Comparison of ENCODE assay signal across 20 mouse cellular contexts in genomic region chr12:16358831-16359230, GRCm38 (mm10).
A peak's percentile ranks its signal among the peaks of the same experiment; 100 is the strongest.
DNase-seq lines count a peak whose midpoint lies in the region; ATAC-seq lines count a peak whose summit lies in the region.
"Had no signal": no experiment of that assay in that cellular context is flagged by ENCODE, and none has a peak within 500 bp of the region (broad histone marks: within the 10 kb centered on the region; RNA-seq: fewer than 3 reads in every experiment).

No protein-coding gene starts in this region.

- peaks cover 9% of the 10 kb centered on the region for H3K9me3 ChIP-seq in embryonic facial prominence, embryonic 14.5 days (ENCODE audit: control insufficient read depth, low read length)
- H3K9me3 ChIP-seq: forebrain, embryonic 15.5 days had no signal

- WGBS in embryonic facial prominence, embryonic 14.5 days, result 12% methylated on average over 1 of the region's 1 CpGs

- H3K4me3 ChIP-seq in embryonic facial prominence, embryonic 14.5 days (ENCODE audit: low read depth, low read length), result no peak overlapping the region
- H3K4me3 ChIP-seq: embryonic facial prominence, embryonic 15.5 days; forebrain, embryonic 13.5 days; forebrain, embryonic 15.5 days had no signal

- no peaks in the 10 kb centered on the region for H3K4me1 ChIP-seq in embryonic facial prominence, embryonic 14.5 days (ENCODE audit: control insufficient read depth, insufficient read depth, low read length)
- H3K4me1 ChIP-seq: embryonic facial prominence, embryonic 15.5 days; forebrain, embryonic 13.5 days; forebrain, embryonic 15.5 days had no signal

- H3K36me3 ChIP-seq in embryonic facial prominence, embryonic 14.5 days (ENCODE audit: control insufficient read depth, insufficient read depth, low read length), result no peaks in the 10 kb centered on the region
- H3K36me3 ChIP-seq: embryonic facial prominence, embryonic 15.5 days; forebrain, embryonic 15.5 days had no signal

- H3K4me2 ChIP-seq in embryonic facial prominence, embryonic 14.5 days (ENCODE audit: low read depth, low read length), result no peak overlapping the region
- H3K4me2 ChIP-seq: embryonic facial prominence, embryonic 15.5 days; forebrain, embryonic 13.5 days; forebrain, embryonic 15.5 days had no signal

- peak; percentile 2 for DNase-seq in embryo, embryonic 11 days
- DNase-seq in embryo, embryonic 10.5 days (ENCODE audit: low spot score), result no peak
- peak; percentile 78 for DNase-seq in 3T3-L1 (ENCODE audit: low read depth, low spot score)
- DNase-seq in NIH3T3 (ENCODE audit: low read depth), result peak; percentile 75
- DNase-seq in embryonic facial prominence, embryonic 14.5 days (ENCODE audit: low spot score), result peak; percentile 43
- DNase-seq in urinary bladder, adult 2 months (ENCODE audit: low spot score), result no peak
- no peak for DNase-seq in adrenal gland, adult 2 months
- no peak for DNase-seq in spleen, postnatal 36 days (ENCODE audit: low spot score in 2 of 2)
- DNase-seq: adrenal gland, adult 8-10 months; adrenal gland, postnatal 14 days; adrenal gland, postnatal 36 days; cerebellum, adult 11-12 months; cerebellum, adult 2 months; cerebellum, adult 9-10 months; cerebellum, postnatal 10 days; cerebellum, postnatal 25 days; forebrain, postnatal 0 days had no signal

- no peaks in the 10 kb centered on the region for H3K27me3 ChIP-seq in embryonic facial prominence, embryonic 14.5 days (replicated peaks; ENCODE audit: control insufficient read depth, insufficient read depth, low read length)
- H3K27me3 ChIP-seq: embryonic facial prominence, embryonic 15.5 days; forebrain, embryonic 13.5 days; forebrain, embryonic 15.5 days had no signal

- ATAC-seq in embryonic facial prominence, embryonic 14.5 days (ENCODE audit: low read depth), result no peak
- ATAC-seq: forebrain, embryonic 13.5 days; forebrain, embryonic 15.5 days; forebrain, postnatal 0 days had no signal

- H3K27ac ChIP-seq in embryonic facial prominence, embryonic 14.5 days (replicated peaks; ENCODE audit: low read depth, low read length), result 0 out of 2 replicates have a peak overlapping the region, but pooled peaks have one; percentile 16
- H3K27ac ChIP-seq: embryonic facial prominence, embryonic 15.5 days; forebrain, embryonic 13.5 days; forebrain, embryonic 15.5 days had no signal

- no peak overlapping the region for H3K9ac ChIP-seq in embryonic facial prominence, embryonic 14.5 days (ENCODE audit: low read depth, low read length)
- H3K9ac ChIP-seq: embryonic facial prominence, embryonic 15.5 days; forebrain, embryonic 13.5 days; forebrain, embryonic 15.5 days; forebrain, postnatal 0 days had no signal

Comparison
In these comparisons a context has a peak if more than half of its experiments do, and no peak if none do; other contexts are left out.
1. DNase-seq: peak in embryo, embryonic 11 days (single experiment), 3T3-L1 (single experiment), NIH3T3 (single experiment) and embryonic facial prominence, embryonic 14.5 days (single experiment); none in embryo, embryonic 10.5 days (single experiment), urinary bladder, adult 2 months (single experiment), adrenal gland, adult 2 months (single experiment) and spleen, postnatal 36 days (0 of 2).